Mouse (Mus musculus): ENCODE data around the gene Gm28047. TPM values are rescaled to one million over a fixed set of nuclear protein-coding genes. Genes with fewer than 3 reads are reported as not detected.

Gm28047 gene
- total and polyA plus RNA-seq, 3 experiments, result 0.36 to 1.3 TPM; not detected in 1

GRCm38 (mm10) chr15:102503924-102504782 is 120.7 kb downstream of the Gm28047 start:
- no peaks in the 10 kb centered on the region for H3K36me3 ChIP-seq (ENCODE audit: control insufficient read depth, insufficient read depth, low read length)

DNA sequence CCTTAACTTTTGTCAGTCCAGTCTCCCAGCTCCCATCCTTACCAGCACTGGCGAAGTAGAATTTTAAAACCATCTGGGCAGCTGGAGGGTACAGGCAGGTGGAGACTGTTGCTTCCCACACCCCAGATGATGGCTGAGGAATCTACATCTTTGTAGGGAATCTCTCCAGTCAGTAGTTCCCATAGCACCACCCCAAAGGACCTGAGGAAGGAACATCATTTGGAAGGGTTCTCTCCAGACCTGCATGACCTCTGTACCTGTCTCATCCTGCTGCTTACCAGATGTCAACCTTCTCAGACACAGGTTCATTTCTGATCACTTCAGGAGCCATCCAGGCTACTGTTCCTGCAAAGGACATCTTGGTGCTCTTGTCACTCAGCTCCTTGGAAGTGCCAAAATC is 121.4 kb downstream of the Gm28047 start, which contains the start of gene Gm10337:
Gm10337 (plus strand) TSS at position 276 of the 400 bp plus-strand sequence.
- H3K79me2 ChIP-seq (replicated peaks; ENCODE audit: control insufficient read depth, insufficient read depth, low read length), result no peaks in the 10 kb centered on the region
- H3K4me3 ChIP-seq, result no peak within 1 kb of the TSS
- 90% methylated on average over 1 of the region's 1 CpGs for WGBS
- H3K9ac ChIP-seq (ENCODE audit: low read depth, low read length), result no peak within 1 kb of the TSS
- H3K27me3 ChIP-seq (ENCODE audit: control insufficient read depth, insufficient read depth, low read length), result no peaks in the 10 kb centered on the region
- H3K27ac ChIP-seq, result no peak within 1 kb of the TSS
- no peaks in the 10 kb centered on the region; the same call in 1 of the 2 replicates for H3K4me1 ChIP-seq (ENCODE audit: control insufficient read depth, insufficient read depth, low read length)
- intact Hi-C loops (cut with DNase I), result no loop called here
- TF ChIP-seq CTCF (IDR thresholded peaks at IDR 0.05) (no peak), EP300 (IDR thresholded peaks at IDR 0.05; ENCODE audit: insufficient read depth, low read depth, low read length) (no peak), POLR2A (IDR thresholded peaks at IDR 0.05; ENCODE audit: insufficient read depth, low read depth, low read length) (no peak)
- H3K36me3 ChIP-seq (ENCODE audit: control insufficient read depth, insufficient read depth, low read length), result peaks cover 3% of the 10 kb centered on the region
- DNase-seq, result no peak

More at GRCm38 (mm10) chr15:102503924-102504782, 120.7 kb downstream of the Gm28047 start:
- Histone ChIP-seq H3K4me1 (ENCODE audit: control insufficient read depth, insufficient read depth, low read length) (no peaks in the 10 kb centered on the region; the same call in 1 of the 2 replicates), H3K27me3 (ENCODE audit: control insufficient read depth, insufficient read depth, low read length) (no peaks in the 10 kb centered on the region), H3K4me3 (no peak overlapping the region), H3K9ac (ENCODE audit: low read depth, low read length) (no peak overlapping the region), H3K27ac (no peak overlapping the region), H3K79me2 (replicated peaks; ENCODE audit: control insufficient read depth, insufficient read depth, low read length) (no peaks in the 10 kb centered on the region)
- 84% methylated on average over 9 of the region's 9 CpGs for WGBS
- intact Hi-C loops (cut with DNase I), result no loop called here
- TF ChIP-seq POLR2A (IDR thresholded peaks at IDR 0.05; ENCODE audit: insufficient read depth, low read depth, low read length) (no peak), EP300 (IDR thresholded peaks at IDR 0.05; ENCODE audit: insufficient read depth, low read depth, low read length) (no peak), CTCF (IDR thresholded peaks at IDR 0.05) (no peak)
- no peak for DNase-seq

DNA sequence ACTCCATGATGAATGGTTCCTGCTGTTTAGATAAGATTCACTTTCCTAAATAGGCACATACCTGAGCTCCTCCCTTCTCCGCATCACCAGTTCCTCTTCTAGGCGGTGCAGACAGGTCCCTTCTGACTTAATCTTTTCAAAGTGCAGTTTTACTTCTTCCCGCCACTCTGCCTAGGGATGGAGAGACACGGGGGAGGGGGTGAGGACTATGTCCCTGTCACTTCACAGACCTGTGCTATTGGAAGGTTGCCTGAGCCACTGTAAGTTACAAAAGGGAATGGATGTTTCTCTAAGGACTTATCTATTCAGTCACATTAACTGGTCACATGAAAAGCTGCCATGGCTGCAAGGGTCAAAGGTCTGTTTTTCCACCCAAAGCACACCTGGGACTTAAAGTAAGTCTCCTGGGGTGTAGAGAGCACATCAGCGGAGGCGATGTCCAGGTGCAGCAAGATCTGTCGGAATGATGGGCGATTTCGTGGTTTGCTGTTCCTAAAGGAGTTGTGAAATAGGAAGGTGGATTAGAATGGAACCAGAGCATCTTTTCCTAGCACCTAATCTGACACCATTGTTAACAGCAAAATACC is 122.5 kb downstream of the Gm28047 start:
- TF ChIP-seq POLR2A (IDR thresholded peaks at IDR 0.05; ENCODE audit: insufficient read depth, low read depth, low read length) (no peak), EP300 (IDR thresholded peaks at IDR 0.05; ENCODE audit: insufficient read depth, low read depth, low read length) (no peak), CTCF (IDR thresholded peaks at IDR 0.05) (no peak)
- WGBS, result 82% methylated on average over 9 of the region's 9 CpGs
- Histone ChIP-seq H3K9ac (ENCODE audit: low read depth, low read length) (no peak overlapping the region), H3K27ac (no peak overlapping the region), H3K4me1 (ENCODE audit: control insufficient read depth, insufficient read depth, low read length) (no peaks in the 10 kb centered on the region; the same call in 1 of the 2 replicates), H3K4me3 (no peak overlapping the region), H3K79me2 (replicated peaks; ENCODE audit: control insufficient read depth, insufficient read depth, low read length) (no peaks in the 10 kb centered on the region), H3K36me3 (ENCODE audit: control insufficient read depth, insufficient read depth, low read length) (peaks cover 9% of the 10 kb centered on the region), H3K27me3 (ENCODE audit: control insufficient read depth, insufficient read depth, low read length) (no peaks in the 10 kb centered on the region)
- DNase-seq, result no peak
- intact Hi-C loops (cut with DNase I), result no loop called here

DNA sequence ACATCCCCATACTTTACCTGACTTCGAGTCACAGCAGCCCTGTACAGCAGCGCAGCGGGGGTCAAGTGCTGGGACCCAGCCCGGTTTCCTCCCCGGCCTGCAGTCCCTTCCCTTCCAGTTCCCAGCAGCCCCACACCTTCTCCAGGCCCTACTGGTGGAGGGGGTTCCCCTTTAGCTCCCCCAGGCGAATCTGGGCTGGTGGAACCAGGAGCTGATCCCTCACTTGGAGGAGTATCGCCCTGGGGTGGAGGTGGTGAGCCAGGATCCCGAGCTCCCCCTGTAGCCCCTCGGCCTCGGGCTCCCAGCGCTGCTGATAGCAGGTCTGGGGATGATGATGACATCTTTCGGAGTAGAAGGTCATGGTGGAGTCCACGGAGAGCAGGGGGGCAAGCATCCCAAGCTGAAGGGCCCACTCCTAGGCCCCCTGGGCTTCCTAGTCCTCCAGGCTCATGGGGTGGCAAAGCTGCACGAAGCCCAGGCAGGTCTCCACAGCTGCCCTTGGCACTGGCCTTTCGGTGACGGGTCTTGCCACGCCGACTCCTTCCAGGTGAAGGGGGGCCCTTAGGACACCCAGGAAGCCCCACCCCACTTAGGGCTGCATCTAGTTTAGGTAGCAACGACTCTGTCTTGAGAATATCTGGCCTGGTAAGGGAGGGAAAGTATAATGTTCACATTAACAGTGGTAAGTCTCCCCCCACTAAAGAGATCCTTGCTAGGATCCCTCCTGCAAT is 123.6 kb downstream of the Gm28047 start:
- Histone ChIP-seq H3K4me1 (ENCODE audit: control insufficient read depth, insufficient read depth, low read length) (no peaks in the 10 kb centered on the region; the same call in 1 of the 2 replicates), H3K27me3 (ENCODE audit: control insufficient read depth, insufficient read depth, low read length) (no peaks in the 10 kb centered on the region), H3K36me3 (ENCODE audit: control insufficient read depth, insufficient read depth, low read length) (peaks cover 12% of the 10 kb centered on the region), H3K4me3 (no peak overlapping the region), H3K9ac (ENCODE audit: low read depth, low read length) (no peak overlapping the region), H3K27ac (no peak overlapping the region), H3K79me2 (replicated peaks; ENCODE audit: control insufficient read depth, insufficient read depth, low read length) (no peaks in the 10 kb centered on the region)
- TF ChIP-seq POLR2A (IDR thresholded peaks at IDR 0.05; ENCODE audit: insufficient read depth, low read depth, low read length) (no peak), EP300 (IDR thresholded peaks at IDR 0.05; ENCODE audit: insufficient read depth, low read depth, low read length) (no peak), CTCF (IDR thresholded peaks at IDR 0.05) (no peak)
- 82% methylated on average over 19 of the region's 19 CpGs for WGBS
- no peak for DNase-seq
- intact Hi-C loops (cut with DNase I), result no loop called here

DNA sequence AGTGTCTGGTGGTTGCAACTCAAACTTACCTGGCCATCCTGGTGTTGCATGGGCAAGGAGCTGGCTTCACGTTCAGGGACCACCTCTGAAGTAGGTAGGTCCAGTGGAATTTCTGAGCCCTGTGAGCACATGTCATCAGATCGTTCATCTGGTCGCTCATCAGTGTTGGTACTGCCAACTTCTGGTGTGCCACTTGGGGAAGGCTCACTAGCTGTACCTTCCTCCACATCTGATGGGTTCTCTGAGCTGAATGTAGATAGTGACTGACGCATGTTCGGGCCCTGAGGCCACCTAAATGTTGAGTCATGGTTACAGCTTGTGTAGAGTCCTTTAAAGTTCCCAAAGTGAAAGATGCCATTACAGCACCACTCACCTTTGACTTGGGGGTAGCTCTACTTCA is 124.4 kb downstream of the Gm28047 start:
- 77% methylated on average over 5 of the region's 5 CpGs for WGBS
- peaks cover 12% of the 10 kb centered on the region for H3K36me3 ChIP-seq (ENCODE audit: control insufficient read depth, insufficient read depth, low read length)

More for the DNA sequence above, 124.4 kb downstream of the Gm28047 start:
- no peak for TF ChIP-seq EP300 (IDR thresholded peaks at IDR 0.05; ENCODE audit: insufficient read depth, low read depth, low read length)
- TF ChIP-seq POLR2A (IDR thresholded peaks at IDR 0.05; ENCODE audit: insufficient read depth, low read depth, low read length), result no peak
- TF ChIP-seq CTCF (IDR thresholded peaks at IDR 0.05), result no peak
- Histone ChIP-seq H3K79me2 (replicated peaks; ENCODE audit: control insufficient read depth, insufficient read depth, low read length) (no peaks in the 10 kb centered on the region), H3K9ac (ENCODE audit: low read depth, low read length) (no peak overlapping the region), H3K27me3 (ENCODE audit: control insufficient read depth, insufficient read depth, low read length) (no peaks in the 10 kb centered on the region), H3K4me3 (no peak overlapping the region), H3K4me1 (ENCODE audit: control insufficient read depth, insufficient read depth, low read length) (no peaks in the 10 kb centered on the region; the same call in 1 of the 2 replicates), H3K27ac (no peak overlapping the region)
- no peak for DNase-seq
- intact Hi-C loops (cut with DNase I), result no loop called here
